Mouse (Mus musculus) intestine, postnatal 0 days (tissue): Measurements from ENCODE around the gene Smc2. TPM values are rescaled to one million over a fixed set of nuclear protein-coding genes. Genes with fewer than 3 reads are reported as not detected.
"Not testable (repeated sequence)": the region's sequence is repeated elsewhere in the genome, so short reads cannot be mapped to it uniquely, and the experiment has no call there.

Source experiments
- ATAC-seq: fragments of 200-750 bp; cut with Nextera tagmentation; 2 replicates; pipeline ENCODE4 v1.8.0; 2017; ENCODE audit warnings: mild to moderate bottlenecking, moderate TSS enrichment, moderate library complexity
- H3K27ac ChIP-seq: fragments of 300-500 bp; sonication (generic); 2 replicates; pipeline ENCODE4 v1.5.1; 2014; ENCODE audit warnings: mild to moderate bottlenecking, low read depth, low read length, moderate library complexity
- H3K27me3 ChIP-seq: fragments of 300-500 bp; sonication (generic); replicated peaks from 2 replicates; pipeline ENCODE4 v1.6.1; 2014; ENCODE audit warnings: low read length, mixed read lengths; ENCODE audit not compliant: control insufficient read depth, insufficient read depth
- H3K36me3 ChIP-seq: fragments of 300-500 bp; sonication (generic); 2 replicates; pipeline ENCODE4 v1.6.1; 2014; ENCODE audit warnings: mild to moderate bottlenecking, moderate library complexity; ENCODE audit not compliant: control insufficient read depth, insufficient read depth
- H3K4me1 ChIP-seq: fragments of 300-500 bp; sonication (generic); replicated peaks from 2 replicates; pipeline ENCODE4 v1.6.1; 2014; ENCODE audit warnings: antibody characterized with exemption, low read length, mixed read lengths; ENCODE audit not compliant: control insufficient read depth, insufficient read depth
- H3K4me2 ChIP-seq: fragments of 300-500 bp; sonication (generic); replicated peaks from 2 replicates; pipeline ENCODE4 v1.6.1; 2014; ENCODE audit warnings: low read depth, mild to moderate bottlenecking, moderate library complexity
- H3K4me3 ChIP-seq: fragments of 300-500 bp; sonication (generic); 2 replicates; pipeline ENCODE4 v1.5.1; 2014; ENCODE audit warnings: low read depth, low read length
- H3K9ac ChIP-seq: fragments of 300-500 bp; sonication (generic); 2 replicates; pipeline ENCODE4 v1.6.1; 2014; ENCODE audit warnings: mild to moderate bottlenecking, low read depth, low read length
- H3K9me3 ChIP-seq: fragments of 300-500 bp; sonication (generic); 2 replicates; pipeline ENCODE4 v1.6.1; 2016; ENCODE audit warnings: mixed run types; ENCODE audit not compliant: control insufficient read depth
- CTCF ChIP-seq: sonication (generic); IDR thresholded peaks from 2 replicates; pipeline ENCODE4 v1.5.1; 2016; ENCODE audit warnings: low read depth, mild to moderate bottlenecking, control low read depth, antibody characterized with exemption, moderate library complexity
- WGBS: fragments of 180-500 bp; shearing (Covaris S2); extraction: QIAGEN DNeasy Blood & Tissue Kit; methylation state at CpG from one replicate; pipeline ENCODE4 v1.1.7; 2014; 5-methylcytosine and 5-hydroxymethylcytosine counted together
- polyA plus RNA-seq: library from polyadenylated mRNA; unstranded; fragments of >200 nt; fragmentation: Nextera tagmentation; extraction: Ambion mirVana; gene quantifications from 2 replicates; pipeline ENCODE4 v1.2.1, GENCODE M21; 2015

Smc2 gene
- polyA plus RNA-seq: 46.7 and 52.0 TPM in 2 replicates

GRCm38 (mm10) chr4:52438886-52439664 lies at the start of gene Smc2:
Gene Smc2 (plus strand): TSS chr4:52439243.
- no peak for TF ChIP-seq CTCF
- Histone ChIP-seq H3K27ac (peak within 1 kb of the TSS; percentile 73), H3K4me2 (peak within 1 kb of the TSS; percentile 87), H3K36me3 (no peaks in the 10 kb centered on the region; the same call in none of the 2 replicates), H3K4me3 (peak within 1 kb of the TSS; percentile 79), H3K9ac (peak within 1 kb of the TSS; percentile 57), H3K4me1 (no peaks in the 10 kb centered on the region), H3K27me3 (no peaks in the 10 kb centered on the region), H3K9me3 (no peaks in the 10 kb centered on the region)
- WGBS: under 1% methylated on average over 53 of the region's 53 CpGs
- peak; percentile 100 for ATAC-seq

GRCm38 (mm10) chr4:52411587-52411986 lies 27.5 kb upstream of the Smc2 start:
- 80% methylated on average over 2 of the region's 2 CpGs for WGBS
- no peak for ATAC-seq

GRCm38 (mm10) chr4:52423653-52424052 lies 15.4 kb upstream of the Smc2 start:
- 70% methylated on average over 4 of the region's 4 CpGs for WGBS
- Histone ChIP-seq H3K27ac (no peak overlapping the region), H3K4me3 (no peak overlapping the region), H3K9me3 (no peaks in the 10 kb centered on the region), H3K4me1 (0 out of 2 replicates have a peak, but pooled peaks cover 2% of the 10 kb centered on the region), H3K36me3 (no peaks in the 10 kb centered on the region), H3K4me2 (no peak overlapping the region), H3K9ac (no peak overlapping the region), H3K27me3 (no peaks in the 10 kb centered on the region)
- TF ChIP-seq CTCF: no peak
- no peak for ATAC-seq

More at GRCm38 (mm10) chr4:52411587-52411986, 27.5 kb upstream of the Smc2 start:
- H3K4me2 ChIP-seq: no peak overlapping the region
- no peak overlapping the region for H3K4me3 ChIP-seq
- TF ChIP-seq CTCF: no peak
- H3K9me3 ChIP-seq: no peaks in the 10 kb centered on the region
- no peak overlapping the region for H3K9ac ChIP-seq
- no peaks in the 10 kb centered on the region for H3K4me1 ChIP-seq
- no peaks in the 10 kb centered on the region for H3K36me3 ChIP-seq
- H3K27ac ChIP-seq: no peak overlapping the region
- no peaks in the 10 kb centered on the region for H3K27me3 ChIP-seq

GRCm38 (mm10) chr4:52429310-52430198 lies 9.5 kb upstream of the Smc2 start:
- peak overlapping the region; percentile 48 for H3K4me2 ChIP-seq
- H3K4me1 ChIP-seq: 0 out of 2 replicates have a peak, but pooled peaks cover 6% of the 10 kb centered on the region
- no peak overlapping the region for H3K9ac ChIP-seq
- ATAC-seq: peak; percentile 100
- WGBS: 13% methylated on average over 7 of the region's 7 CpGs
- H3K36me3 ChIP-seq: no peaks in the 10 kb centered on the region
- no peak overlapping the region for H3K4me3 ChIP-seq
- no peaks in the 10 kb centered on the region for H3K27me3 ChIP-seq
- no peaks in the 10 kb centered on the region for H3K9me3 ChIP-seq
- H3K27ac ChIP-seq: peak overlapping the region; percentile 64; the same call in 1 of the 2 replicates
- TF ChIP-seq CTCF: no peak

GRCm38 (mm10) chr4:52435551-52435950 lies 3.5 kb upstream of the Smc2 start:
- H3K9me3 ChIP-seq, H3K4me1 ChIP-seq: not testable (repeated sequence)
- whole genome bisulfite sequencing: 94% methylated on average over 2 of the region's 2 CpGs

GRCm38 (mm10) chr4:52438371-52438885 lies 615 bp upstream of the Smc2 start:
- under 1% methylated on average over 20 of the region's 20 CpGs for WGBS
- no peaks in the 10 kb centered on the region for H3K27me3 ChIP-seq
- H3K4me3 ChIP-seq: peak overlapping the region; percentile 79
- peak overlapping the region; percentile 57 for H3K9ac ChIP-seq
- no peaks in the 10 kb centered on the region; the same call in none of the 2 replicates for H3K36me3 ChIP-seq
- H3K9me3 ChIP-seq: no peaks in the 10 kb centered on the region
- peak; percentile 58 for ATAC-seq
- peak overlapping the region; percentile 73 for H3K27ac ChIP-seq
- peak overlapping the region; percentile 87 for H3K4me2 ChIP-seq
- TF ChIP-seq CTCF: no peak
- H3K4me1 ChIP-seq: no peaks in the 10 kb centered on the region

More at GRCm38 (mm10) chr4:52435551-52435950, 3.5 kb upstream of the Smc2 start:
- H3K36me3 ChIP-seq, H3K4me2 ChIP-seq, H3K27me3 ChIP-seq, ATAC-seq, H3K27ac ChIP-seq, H3K4me3 ChIP-seq, H3K9ac ChIP-seq: not testable (repeated sequence)
